Mouse (Mus musculus): ENCODE results near the gene Uvrag.

DNA sequence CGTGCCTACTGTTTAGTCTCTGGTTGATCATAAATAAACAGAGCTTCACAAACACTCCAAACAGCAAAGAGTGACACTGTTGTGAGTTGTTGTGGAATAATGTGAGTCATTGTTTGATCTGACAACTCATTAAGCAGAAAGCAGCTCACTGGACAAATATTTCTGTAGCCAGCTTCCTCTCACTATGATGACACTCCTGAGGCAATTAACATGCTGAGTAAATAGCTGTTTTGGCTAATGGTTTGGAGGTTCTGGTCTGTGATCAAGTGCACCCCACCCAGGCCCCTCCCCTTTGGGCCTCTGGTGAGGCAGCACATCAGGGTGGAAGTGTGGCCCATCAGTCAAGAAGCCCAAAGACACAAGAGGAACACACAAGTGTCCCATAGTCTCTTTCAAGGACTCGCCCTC lies 228.0 kb downstream of the Uvrag start:
- TF ChIP-seq EP300 (IDR thresholded peaks at IDR 0.05; ENCODE audit: insufficient read depth, low read depth, low read length), result no peak
- no peak for TF ChIP-seq CTCF (IDR thresholded peaks at IDR 0.05)

All from heart, adult 2 months (tissue).